Mouse (Mus musculus) stomach, postnatal 0 days (tissue): ENCODE data around the gene Gm21970.

Source experiments
- CTCF ChIP-seq: IDR thresholded peaks from 2 replicates; pipeline ENCODE4 v1.5.1; 2016; ENCODE audit warnings: antibody characterized with exemption, low read depth, mild to moderate bottlenecking, moderate library complexity
- EP300 ChIP-seq: optimal IDR thresholded peaks from 2 replicates; pipeline ENCODE3; 2016; ENCODE audit warnings: antibody characterized with exemption

- TF ChIP-seq CTCF (no peak), EP300 (no peak)
These were observed 14.4 kb downstream of the Gm21970 start, which contains the start of gene Il10rb for GRCm38 (mm10) chr16:91405640-91406584.
